Mouse (Mus musculus) layer of hippocampus, adult 18-20 months (tissue): ENCODE data around the gene Fdps. TPM values are rescaled to one million over a fixed set of nuclear protein-coding genes. Genes with fewer than 3 reads are reported as not detected.

Experiments
- total RNA-seq, 2 experiments: library from RNA; stranded (reverse); gene quantifications; 2 replicates each; pipeline ENCODE4 v1.2.3; 2021

Gene Fdps
- total RNA-seq, 2 experiments from 2014 or later, result 83.7 to 91.9 TPM

Other genes with a start within 250 kb of the Fdps start
- 10 to 100 TPM; 21.6 to 21.9 TPM for gene Msto1, start 188.0 kb downstream of the Fdps start, total RNA-seq
- gene Ash1l, start 151.3 kb downstream of the Fdps start, total RNA-seq, result 10 to 100 TPM; 85.4 to 89.7 TPM
- gene Dap3, start 150.8 kb downstream of the Fdps start, total RNA-seq, result 100 to 1,000 TPM; 111 to 118 TPM
- gene Rusc1, start 8.6 kb downstream of the Fdps start, total RNA-seq, result 100 to 1,000 TPM; 128 to 134 TPM
- gene Gm43738, start 860 bp downstream of the Fdps start, total RNA-seq, result not detected
- gene Pklr, start 34.2 kb upstream of the Fdps start, total RNA-seq, result under 1 TPM in 1 of 2 experiments, not detected in 1; 0.15 TPM
- gene Hcn3, start 58.2 kb upstream of the Fdps start, total RNA-seq, result 10 to 100 TPM in 1 of 2 experiments, 1 to 10 TPM in 1; 9.6 to 13.1 TPM
- 10 to 100 TPM; 42.3 to 43.5 TPM for gene Clk2, start 62.8 kb upstream of the Fdps start, total RNA-seq
- gene Scamp3, start 75.5 kb upstream of the Fdps start, total RNA-seq, result 10 to 100 TPM; 68.5 to 69.8 TPM
- 10 to 100 TPM; 49.0 to 59.9 TPM for gene Fam189b, start 81.2 kb upstream of the Fdps start, total RNA-seq
- gene Gba, start 101.0 kb upstream of the Fdps start, total RNA-seq, result 10 to 100 TPM; 57.3 to 59.9 TPM
- gene Thbs3, start 113.2 kb upstream of the Fdps start, total RNA-seq, result 10 to 100 TPM; 30.5 to 30.7 TPM
- gene Mtx1, start 125.1 kb upstream of the Fdps start, total RNA-seq, result 10 to 100 TPM; 84.9 to 91.6 TPM
- under 1 TPM; 0.71 to 0.84 TPM for gene Muc1, start 127.1 kb upstream of the Fdps start, total RNA-seq
- 10 to 100 TPM; 78.0 to 81.3 TPM for gene Krtcap2, start 144.0 kb upstream of the Fdps start, total RNA-seq
- 10 to 100 TPM; 83.1 to 86.0 TPM for gene Trim46, start 144.3 kb upstream of the Fdps start, total RNA-seq
- gene Dpm3, start 157.4 kb upstream of the Fdps start, total RNA-seq, result 10 to 100 TPM; 64.2 to 66.9 TPM
- 10 to 100 TPM; 43.7 to 52.2 TPM for gene Slc50a1, start 168.6 kb upstream of the Fdps start, total RNA-seq
- 10 to 100 TPM in 1 of 2 experiments, 1 to 10 TPM in 1; 8.4 to 11.4 TPM for gene Efna1, start 179.2 kb upstream of the Fdps start, total RNA-seq
- gene Efna3, start 221.0 kb upstream of the Fdps start, total RNA-seq, result 10 to 100 TPM; 78.2 to 80.1 TPM
- gene Efna4, start 236.1 kb upstream of the Fdps start, total RNA-seq, result under 1 TPM; 0.53 to 0.77 TPM
- gene Adam15, start 248.0 kb upstream of the Fdps start, total RNA-seq, result 100 to 1,000 TPM; 120 to 126 TPM